Mouse (Mus musculus) c-Kit-positive CD71-positive TER-119-negative erythroid progenitor cells, embryonic 14.5 days (primary cell): ENCODE measurements around the gene Duxbl3.
"Not testable (repeated sequence)": the region's sequence is repeated elsewhere in the genome, so short reads cannot be mapped to it uniquely, and the experiment has no call there.

Experiments
- DNase-seq: peaks from one replicate; pipeline ENCODE4 v3.0.0-alpha.2; 2013; ENCODE audit warnings: low read depth

Duxbl3 gene

GRCm38 (mm10) chr14:26257756-26258617, at the start of gene Duxbl3:
Gene Duxbl3, plus strand, starts transcription at chr14:26257962.
- not testable (repeated sequence) for DNase-seq

- DNase-seq: not testable (repeated sequence)
Observed at GRCm38 (mm10) chr14:26216233-26217000, 41.3 kb upstream of the Duxbl3 start.

GRCm38 (mm10) chr14:26237183-26237582, 20.6 kb upstream of the Duxbl3 start:
- not testable (repeated sequence) for DNase-seq

- not testable (repeated sequence) for DNase-seq
Observed at GRCm38 (mm10) chr14:26258729-26259128, 967 bp downstream of the Duxbl3 start.

- not testable (repeated sequence) for DNase-seq
Observed at GRCm38 (mm10) chr14:26286737-26287136, 29.0 kb downstream of the Duxbl3 start.

GRCm38 (mm10) chr14:26293859-26294258, 36.1 kb downstream of the Duxbl3 start:
- no peak for DNase-seq

GRCm38 (mm10) chr14:26297055-26297454, 39.3 kb downstream of the Duxbl3 start:
- no peak for DNase-seq

GRCm38 (mm10) chr14:26297484-26297883, 39.7 kb downstream of the Duxbl3 start:
- no peak for DNase-seq

- DNase-seq: peak; percentile 17
Observed at GRCm38 (mm10) chr14:26303111-26303510, 45.3 kb downstream of the Duxbl3 start.

GRCm38 (mm10) chr14:26306032-26306431, 48.3 kb downstream of the Duxbl3 start:
- peak; percentile 14 for DNase-seq

- DNase-seq: no peak
Observed at GRCm38 (mm10) chr14:26308813-26309212, 51.1 kb downstream of the Duxbl3 start.

GRCm38 (mm10) chr14:26309511-26309910, 51.7 kb downstream of the Duxbl3 start:
- DNase-seq: no peak

- no peak for DNase-seq
Observed at GRCm38 (mm10) chr14:26316246-26316730, 58.5 kb downstream of the Duxbl3 start.
